Mouse (Mus musculus) left cerebral cortex, postnatal 25 days (tissue): ENCODE data around the gene Slitrk2. TPM values are rescaled to one million over a fixed set of nuclear protein-coding genes. Genes with fewer than 3 reads are reported as not detected.
A peak's percentile ranks its signal among the peaks of the same experiment; 100 is the strongest.

Experiments
- DNase-seq, 2 experiments: peaks; one replicate each; pipeline ENCODE4 v3.0.0; 2022; ENCODE audit warnings: low spot score in 2 of 2, mixed read lengths in 1 of 2
- intact Hi-C: fragments of 180-260 bp; cut with DNase I; formaldehyde crosslinking; loops from one replicate; pipeline ENCODE4 v1.15.1; 2025
- total RNA-seq, 2 experiments: library from RNA; stranded (reverse); gene quantifications; 2 replicates each; pipeline ENCODE4 v1.2.3; 2021

Slitrk2 gene
- 10 to 100 TPM; 34.4 to 36.2 TPM for total RNA-seq

DNA sequence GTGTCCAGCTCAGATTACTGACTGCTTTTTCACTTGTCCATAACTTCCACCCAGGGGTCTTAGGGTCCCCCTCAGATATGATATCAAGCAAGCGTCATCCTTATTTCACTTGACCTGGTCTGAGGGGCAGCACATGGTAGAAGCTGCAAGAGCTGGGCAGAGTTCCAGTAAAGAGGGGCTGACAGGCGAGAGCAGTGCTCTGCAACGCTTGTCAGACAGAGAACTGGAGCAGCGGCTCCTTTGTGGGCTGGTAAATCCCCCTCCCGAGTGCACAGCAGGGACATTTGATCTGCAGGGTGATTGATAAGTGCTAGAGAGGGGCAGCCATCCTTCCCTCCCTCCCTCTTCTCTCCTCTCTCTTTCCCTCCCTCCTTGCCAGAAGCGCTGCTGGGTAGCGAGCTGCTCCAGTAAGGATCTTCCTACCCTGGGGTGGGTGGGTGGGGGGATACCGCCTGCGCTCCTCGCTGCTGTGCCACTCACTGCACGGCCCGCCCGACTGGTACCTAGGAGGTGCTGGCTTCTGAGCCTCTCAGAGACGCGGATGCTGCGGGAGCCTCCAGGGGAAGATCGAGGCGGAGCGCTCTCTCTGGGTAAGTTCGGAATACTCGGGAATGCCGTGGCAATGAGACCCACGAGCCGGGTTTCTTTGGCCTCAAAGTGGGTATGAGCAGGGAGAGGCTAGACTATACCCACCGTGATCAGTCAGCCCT is at the start of gene Slitrk2:
TSS of gene Slitrk2 (plus strand) at position 408 of the 710 bp plus-strand sequence.
- peak; percentile 36 to 41 for DNase-seq
- intact Hi-C loops: no loop called here

DNA sequence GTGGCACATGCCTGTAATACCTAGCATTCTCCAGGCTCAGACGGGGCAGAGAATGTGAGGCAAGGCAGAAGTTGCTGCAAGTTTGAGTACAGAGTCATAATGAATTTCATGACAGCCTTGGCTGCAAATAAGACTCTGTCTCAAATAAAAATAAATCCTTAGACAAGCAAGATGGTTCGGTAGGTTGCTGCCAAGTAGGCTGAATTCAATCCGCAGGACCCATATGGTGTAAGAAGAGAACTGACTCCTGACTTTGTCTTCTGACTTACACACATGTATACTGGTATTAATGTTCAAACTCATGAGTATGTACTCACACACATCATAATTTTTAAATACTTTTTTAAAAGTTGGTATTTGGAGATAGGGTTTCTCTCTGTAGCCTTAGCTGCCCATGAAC is 43.6 kb upstream of the Slitrk2 start:
- DNase-seq: peak in 1 of 2 experiments; percentile 16

DNA sequence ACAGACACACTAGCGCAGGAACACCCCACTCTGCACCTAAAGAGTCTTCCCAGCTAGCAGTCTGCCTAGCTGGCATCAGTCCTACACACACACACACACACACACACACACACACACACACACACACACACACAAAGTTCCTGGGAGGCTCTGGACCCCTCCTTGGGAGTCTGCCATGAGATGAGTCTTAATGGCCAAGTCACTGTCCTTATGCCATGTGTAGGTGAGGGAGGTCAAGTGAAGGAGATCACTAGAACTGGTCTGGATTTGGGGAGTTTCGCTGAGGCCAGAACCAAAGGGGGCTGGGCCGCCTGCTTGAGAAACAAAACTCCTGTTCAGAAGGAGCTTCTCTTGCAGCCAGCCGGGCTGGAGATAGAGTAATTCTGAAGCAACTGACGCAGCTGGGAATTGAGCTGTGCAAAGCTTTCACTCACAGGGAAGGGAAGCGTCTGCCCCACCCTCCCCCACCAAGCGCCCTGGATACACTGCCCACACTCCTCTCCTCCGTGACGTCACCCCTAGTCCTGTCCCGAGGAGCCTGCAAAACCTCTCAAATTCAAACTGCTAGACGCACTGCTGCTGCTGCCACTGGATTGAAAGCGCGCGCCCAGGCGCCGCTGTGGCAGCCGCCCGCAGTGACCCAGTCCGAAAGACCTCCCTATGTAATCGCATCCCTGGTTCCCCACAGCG is 3.5 kb downstream of the Slitrk2 start:
- peak; percentile 64 to 90 for DNase-seq
- intact Hi-C loops: loop anchor here (5.0 to 10.0 kb wide), 3 partner anchors 918 to 1902 kb away; no protein-coding TSS in a partner anchor

More for the DNA sequence above, 43.6 kb upstream of the Slitrk2 start:
- intact Hi-C loops: no loop called here

DNA sequence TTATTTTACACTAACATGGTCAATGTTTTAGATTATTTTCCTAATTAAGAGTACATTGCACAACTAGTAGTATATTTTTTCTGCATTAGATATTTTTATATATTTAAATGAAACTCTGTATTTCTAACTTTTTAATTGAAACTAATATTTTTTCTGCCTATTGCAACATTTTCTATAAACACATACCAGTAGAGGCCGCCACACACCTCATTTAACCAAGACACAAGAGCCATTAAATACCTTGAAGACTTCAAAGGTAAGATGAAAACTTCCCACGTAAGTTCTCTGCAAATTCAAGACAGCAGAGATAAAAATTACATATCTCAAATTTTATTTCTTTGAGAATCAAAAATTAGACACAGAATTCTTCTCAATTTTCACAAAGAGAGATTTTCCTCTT is 8.2 kb downstream of the Slitrk2 start:
- peak; percentile 11 to 26 for DNase-seq
- intact Hi-C loops: loop anchor here (10.0 kb wide), 2 partner anchors 923 to 1897 kb away; no protein-coding TSS in a partner anchor

DNA sequence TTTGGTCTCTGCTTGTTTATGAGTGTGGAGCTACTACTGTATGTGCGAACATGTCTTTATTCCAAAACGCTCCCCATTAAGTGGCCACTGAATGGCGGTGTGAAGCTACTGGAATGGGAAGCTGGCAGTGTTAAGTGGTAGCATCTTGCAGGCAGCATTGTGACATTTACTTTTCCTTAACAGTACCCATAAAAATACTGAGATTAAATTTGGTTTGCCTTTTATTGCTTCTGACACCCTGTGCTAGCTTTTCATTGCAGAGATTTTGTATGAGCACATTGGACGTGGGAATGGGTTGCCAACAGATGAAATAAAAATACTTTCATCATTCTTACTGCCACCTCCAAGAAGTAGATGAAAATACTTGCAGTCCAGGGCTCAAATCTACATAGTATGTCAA is 27.8 kb downstream of the Slitrk2 start:
- peak in 1 of 2 experiments; percentile 70 for DNase-seq
- intact Hi-C loops: no loop called here

DNA sequence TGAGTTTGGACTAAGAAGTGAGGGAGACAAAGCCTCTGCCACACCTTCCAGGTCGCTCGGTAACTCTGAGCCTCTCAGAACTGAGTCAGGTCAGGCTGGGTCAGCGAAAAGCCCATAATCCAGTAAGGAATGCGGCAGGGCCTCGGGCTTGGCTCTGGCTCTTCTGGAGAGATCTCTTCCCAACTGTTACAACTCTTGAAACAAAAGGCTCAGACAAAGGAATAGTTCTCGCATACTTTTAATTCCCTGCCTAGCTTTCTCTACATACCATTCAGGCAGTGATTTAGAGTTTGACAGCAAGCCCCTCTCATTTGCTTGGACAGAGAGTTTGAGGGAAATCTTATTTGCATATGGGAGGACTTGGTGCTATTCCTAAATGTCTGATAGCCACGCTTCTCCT is 29.5 kb downstream of the Slitrk2 start:
- no peak for DNase-seq
- intact Hi-C loops: no loop called here
